Mouse (Mus musculus): Measurements from ENCODE around the gene Ift81. TPM values are rescaled to one million over a fixed set of nuclear protein-coding genes. Genes with fewer than 3 reads are reported as not detected.

The Ift81 gene
- polyA plus RNA-seq, 1 experiment, result 3.4 TPM

- H3K27me3 ChIP-seq (replicated peaks; ENCODE audit: control insufficient read depth, insufficient read depth, low read length), result no peaks in the 10 kb centered on the region
- H3K4me1 ChIP-seq (ENCODE audit: control insufficient read depth, insufficient read depth, low read length), result peaks cover 13% of the 10 kb centered on the region
- no peak overlapping the region for H3K27ac ChIP-seq (ENCODE audit: insufficient read depth, low read depth, low read length)
- DNase-seq, result no peak
- TF ChIP-seq POLR2A (IDR thresholded peaks at IDR 0.05; ENCODE audit: low read depth, low read length) (no peak), CTCF (conservative IDR thresholded peaks at IDR 0.05; ENCODE audit: insufficient read depth, insufficient read length, low read depth, low read length) (no peak)
- WGBS, result 78% methylated on average over 8 of the region's 8 CpGs
- H3K36me3 ChIP-seq (ENCODE audit: control insufficient read depth, insufficient read depth, low read length), result no peaks in the 10 kb centered on the region
- H3K4me3 ChIP-seq (ENCODE audit: insufficient read depth, low read depth, low read length), result no peak overlapping the region
Observed at GRCm38 (mm10) chr5:122550460-122550859, 63.9 kb downstream of the Ift81 start.

DNA sequence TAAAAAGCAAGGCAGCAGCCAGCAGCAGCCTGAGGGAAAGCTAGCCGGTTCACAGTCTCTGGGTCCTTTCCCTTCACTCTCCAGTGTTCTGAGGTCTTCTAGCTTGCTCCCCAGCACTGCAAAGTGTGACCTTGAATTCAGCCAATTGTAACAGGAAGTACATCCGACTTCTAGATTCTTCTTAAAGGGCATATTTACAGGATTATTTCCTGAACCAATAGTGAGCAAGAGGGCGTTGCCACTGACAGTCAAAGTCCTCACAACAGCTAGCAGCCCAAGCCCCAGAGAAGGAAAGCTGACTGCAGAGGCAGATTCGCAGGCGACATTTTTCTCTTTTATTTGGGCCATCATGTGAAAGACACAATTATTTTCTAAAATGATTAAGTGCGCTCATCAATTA is 65.6 kb downstream of the Ift81 start:
- peaks cover 13% of the 10 kb centered on the region for H3K4me1 ChIP-seq (ENCODE audit: control insufficient read depth, insufficient read depth, low read length)
- no peaks in the 10 kb centered on the region for H3K27me3 ChIP-seq (replicated peaks; ENCODE audit: control insufficient read depth, insufficient read depth, low read length)
- TF ChIP-seq CTCF (conservative IDR thresholded peaks at IDR 0.05; ENCODE audit: insufficient read depth, insufficient read length, low read depth, low read length), result no peak
- no peak for TF ChIP-seq POLR2A (IDR thresholded peaks at IDR 0.05; ENCODE audit: low read depth, low read length)
- peak overlapping the region; percentile 80 for H3K27ac ChIP-seq (ENCODE audit: insufficient read depth, low read depth, low read length)
- DNase-seq, result peak; percentile 80
- 25% methylated on average over 6 of the region's 6 CpGs for WGBS
- no peaks in the 10 kb centered on the region for H3K36me3 ChIP-seq (ENCODE audit: control insufficient read depth, insufficient read depth, low read length)
- no peak overlapping the region for H3K4me3 ChIP-seq (ENCODE audit: insufficient read depth, low read depth, low read length)

DNA sequence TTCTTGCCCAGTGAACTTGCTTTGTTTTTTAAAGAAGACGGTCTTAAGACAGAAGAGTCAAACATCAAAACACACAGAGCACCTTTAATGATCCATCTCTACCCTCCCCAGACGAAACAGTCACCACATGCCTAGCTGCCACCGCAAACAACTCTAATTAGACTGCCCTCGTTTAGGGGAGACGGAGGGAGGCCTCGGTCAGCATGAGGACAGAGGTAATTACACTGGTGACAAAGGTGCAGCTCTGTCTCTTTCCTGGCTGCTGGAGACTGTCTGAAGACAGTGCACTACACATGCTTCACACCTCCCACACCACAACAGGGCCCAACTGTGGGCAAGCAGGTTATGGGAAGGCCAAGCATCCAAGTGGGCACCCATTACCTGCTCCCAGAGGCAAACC is 66.5 kb downstream of the Ift81 start:
- H3K27ac ChIP-seq (ENCODE audit: insufficient read depth, low read depth, low read length), result peak overlapping the region; percentile 59; the same call in 1 of the 2 replicates
- no peaks in the 10 kb centered on the region for H3K27me3 ChIP-seq (replicated peaks; ENCODE audit: control insufficient read depth, insufficient read depth, low read length)
- WGBS, result 51% methylated on average over 6 of the region's 6 CpGs
- TF ChIP-seq CTCF (conservative IDR thresholded peaks at IDR 0.05; ENCODE audit: insufficient read depth, insufficient read length, low read depth, low read length) (no peak), POLR2A (IDR thresholded peaks at IDR 0.05; ENCODE audit: low read depth, low read length) (no peak)
- H3K4me1 ChIP-seq (ENCODE audit: control insufficient read depth, insufficient read depth, low read length), result peaks cover 13% of the 10 kb centered on the region
- DNase-seq, result no peak
- no peaks in the 10 kb centered on the region for H3K36me3 ChIP-seq (ENCODE audit: control insufficient read depth, insufficient read depth, low read length)
- H3K4me3 ChIP-seq (ENCODE audit: insufficient read depth, low read depth, low read length), result no peak overlapping the region

DNA sequence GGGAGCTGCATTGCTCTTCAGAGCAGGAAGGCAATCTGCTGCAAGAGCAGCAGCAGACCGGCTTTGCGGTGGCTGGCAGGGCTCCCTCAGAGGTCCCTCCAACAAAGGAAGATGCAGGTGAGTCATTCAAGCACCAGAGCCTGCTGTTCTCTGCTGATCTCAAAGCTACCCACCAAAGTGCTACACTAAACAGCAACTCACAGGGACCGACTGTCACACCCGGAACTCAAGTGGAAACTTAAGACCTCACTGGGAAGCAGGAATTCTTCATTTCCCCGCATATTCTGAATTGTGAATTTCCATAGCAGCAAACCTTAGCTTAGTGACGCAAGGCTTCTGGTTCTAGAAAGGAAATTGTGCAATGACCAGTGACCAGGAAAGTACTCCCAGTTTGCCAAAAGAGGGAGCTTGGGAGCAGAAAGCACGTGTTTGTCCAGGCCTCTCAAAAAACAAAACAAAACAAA is 67.0 kb downstream of the Ift81 start:
- H3K27me3 ChIP-seq (replicated peaks; ENCODE audit: control insufficient read depth, insufficient read depth, low read length), result no peaks in the 10 kb centered on the region
- peak; percentile 86 for DNase-seq
- TF ChIP-seq POLR2A (IDR thresholded peaks at IDR 0.05; ENCODE audit: low read depth, low read length) (no peak), CTCF (conservative IDR thresholded peaks at IDR 0.05; ENCODE audit: insufficient read depth, insufficient read length, low read depth, low read length) (peak; percentile 60)
- no peak overlapping the region for H3K27ac ChIP-seq (ENCODE audit: insufficient read depth, low read depth, low read length)
- peaks cover 13% of the 10 kb centered on the region for H3K4me1 ChIP-seq (ENCODE audit: control insufficient read depth, insufficient read depth, low read length)
- no peaks in the 10 kb centered on the region for H3K36me3 ChIP-seq (ENCODE audit: control insufficient read depth, insufficient read depth, low read length)
- WGBS, result 26% methylated on average over 7 of the region's 7 CpGs
- H3K4me3 ChIP-seq (ENCODE audit: insufficient read depth, low read depth, low read length), result no peak overlapping the region

- no peaks in the 10 kb centered on the region for H3K27me3 ChIP-seq (replicated peaks; ENCODE audit: control insufficient read depth, insufficient read depth, low read length)
- no peaks in the 10 kb centered on the region for H3K36me3 ChIP-seq (ENCODE audit: control insufficient read depth, insufficient read depth, low read length)
- WGBS, result 81% methylated on average over 6 of the region's 6 CpGs
- H3K4me1 ChIP-seq (ENCODE audit: control insufficient read depth, insufficient read depth, low read length), result peaks cover 7% of the 10 kb centered on the region
- H3K4me3 ChIP-seq (ENCODE audit: insufficient read depth, low read depth, low read length), result no peak overlapping the region
- no peak for DNase-seq
- no peak overlapping the region for H3K27ac ChIP-seq (ENCODE audit: insufficient read depth, low read depth, low read length)
- TF ChIP-seq CTCF (conservative IDR thresholded peaks at IDR 0.05; ENCODE audit: insufficient read depth, insufficient read length, low read depth, low read length), result no peak
- TF ChIP-seq POLR2A (IDR thresholded peaks at IDR 0.05; ENCODE audit: low read depth, low read length), result no peak
Observed at GRCm38 (mm10) chr5:122543392-122543791, 70.9 kb downstream of the Ift81 start.

DNA sequence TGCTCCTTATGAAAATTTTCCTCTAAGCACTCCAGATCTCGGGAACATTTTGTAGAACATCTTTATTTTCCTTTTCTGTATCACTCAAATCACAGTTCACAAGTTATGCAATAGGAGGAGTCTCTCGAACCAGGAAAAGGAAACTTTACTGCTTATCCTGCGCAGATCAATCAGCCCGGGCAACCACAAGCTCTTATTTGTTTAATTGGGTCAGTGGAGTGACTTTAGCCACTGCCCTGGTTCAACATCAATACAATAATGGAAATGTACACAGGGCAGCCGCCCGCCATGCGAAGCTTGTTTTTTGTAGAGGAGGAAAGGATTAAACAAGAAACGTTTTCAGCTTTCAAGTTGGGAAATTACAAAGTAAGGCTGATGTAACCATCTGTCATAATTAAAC is 72.4 kb downstream of the Ift81 start:
- no peak overlapping the region for H3K4me3 ChIP-seq (ENCODE audit: insufficient read depth, low read depth, low read length)
- DNase-seq, result no peak
- H3K27me3 ChIP-seq (replicated peaks; ENCODE audit: control insufficient read depth, insufficient read depth, low read length), result no peaks in the 10 kb centered on the region
- 89% methylated on average over 8 of the region's 8 CpGs for WGBS
- H3K27ac ChIP-seq (ENCODE audit: insufficient read depth, low read depth, low read length), result no peak overlapping the region
- TF ChIP-seq CTCF (conservative IDR thresholded peaks at IDR 0.05; ENCODE audit: insufficient read depth, insufficient read length, low read depth, low read length) (no peak), POLR2A (IDR thresholded peaks at IDR 0.05; ENCODE audit: low read depth, low read length) (no peak)
- H3K36me3 ChIP-seq (ENCODE audit: control insufficient read depth, insufficient read depth, low read length), result no peaks in the 10 kb centered on the region
- H3K4me1 ChIP-seq (ENCODE audit: control insufficient read depth, insufficient read depth, low read length), result no peaks in the 10 kb centered on the region

GRCm38 (mm10) chr5:122538077-122538476 is 76.2 kb downstream of the Ift81 start:
- no peaks in the 10 kb centered on the region for H3K4me1 ChIP-seq (ENCODE audit: control insufficient read depth, insufficient read depth, low read length)
- no peak overlapping the region for H3K4me3 ChIP-seq (ENCODE audit: insufficient read depth, low read depth, low read length)
- H3K27me3 ChIP-seq (replicated peaks; ENCODE audit: control insufficient read depth, insufficient read depth, low read length), result no peaks in the 10 kb centered on the region
- 94% methylated on average over 11 of the region's 11 CpGs for WGBS
- TF ChIP-seq CTCF (conservative IDR thresholded peaks at IDR 0.05; ENCODE audit: insufficient read depth, insufficient read length, low read depth, low read length) (no peak), POLR2A (IDR thresholded peaks at IDR 0.05; ENCODE audit: low read depth, low read length) (no peak)
- no peak for DNase-seq
- no peak overlapping the region for H3K27ac ChIP-seq (ENCODE audit: insufficient read depth, low read depth, low read length)
- no peaks in the 10 kb centered on the region for H3K36me3 ChIP-seq (ENCODE audit: control insufficient read depth, insufficient read depth, low read length)

Measured in kidney, adult 2 months (tissue).